Mouse (Mus musculus): Measurements from ENCODE around the gene Hpse2. TPM values are rescaled to one million over a fixed set of nuclear protein-coding genes. Genes with fewer than 3 reads are reported as not detected.

The Hpse2 gene
- total RNA-seq, 1 experiment: 0.27 TPM

DNA sequence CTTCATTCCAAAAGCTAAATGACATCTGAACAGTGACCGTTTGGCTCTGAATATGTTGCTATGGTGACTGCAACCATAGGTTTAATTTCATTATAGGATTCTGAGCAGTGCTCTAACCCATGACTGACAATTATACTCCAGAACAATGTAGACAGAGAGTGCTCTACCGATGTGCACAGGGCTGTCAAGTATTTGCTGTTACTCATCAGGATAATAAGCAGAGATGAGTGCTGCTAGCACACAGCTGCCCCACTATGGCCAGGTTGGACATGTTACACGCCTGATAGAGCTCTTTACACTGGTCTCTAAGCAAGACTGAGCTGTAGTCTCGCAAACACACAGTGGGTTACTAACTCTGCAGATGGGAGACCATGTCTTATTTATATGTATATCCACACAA lies 483.9 kb downstream of the Hpse2 start:
- no peak overlapping the region for H3K27ac ChIP-seq (ENCODE audit: insufficient read depth, low read depth, low read length, poor library complexity, severe bottlenecking)
- in situ Hi-C loops (cut with MboI; ENCODE audit: low sequenced_read_pairs in 2 of 2, unreplicated experiment in 2 of 2): no loop called here
- H3K4me1 ChIP-seq (ENCODE audit: control insufficient read depth in 2 of 2, insufficient read depth in 2 of 2, low read length in 2 of 2, poor library complexity in 1 of 2): no peaks in the 10 kb centered on the region; a peak in 1 of 4 replicates
- no peaks in the 10 kb centered on the region for H3K9me3 ChIP-seq (ENCODE audit: control insufficient read depth, insufficient read depth, low read depth, low read length)
- H3K9ac ChIP-seq (ENCODE audit: insufficient read depth, low read depth, low read length, poor library complexity, severe bottlenecking): no peak overlapping the region
- DNase-seq (ENCODE audit: low read depth, low spot score): no peak
- no peaks in the 10 kb centered on the region for H3K36me3 ChIP-seq (ENCODE audit: control insufficient read depth, insufficient read depth, low read length, poor library complexity, severe bottlenecking)
- H3K4me3 ChIP-seq (ENCODE audit: insufficient read depth in 1 of 2, low read depth in 1 of 2, low read length in 2 of 2, poor library complexity in 1 of 2, severe bottlenecking in 1 of 2): no peak overlapping the region
- no peak for TF ChIP-seq MAFK (IDR thresholded peaks at IDR 0.05; ENCODE audit: insufficient read depth, low read depth, low read length)
- no peak for TF ChIP-seq CHD2 (IDR thresholded peaks at IDR 0.05; ENCODE audit: low read depth, low read length)
- no peak for TF ChIP-seq HCFC1 (IDR thresholded peaks at IDR 0.05; ENCODE audit: borderline replicate concordance, insufficient read depth, low read length)
- TF ChIP-seq ZNF384 (IDR thresholded peaks at IDR 0.05; ENCODE audit: low read depth, low read length): no peak
- no peak for TF ChIP-seq ZC3H11A (IDR thresholded peaks at IDR 0.05; ENCODE audit: borderline replicate concordance, low read depth, low read length)

GRCm38 (mm10) chr19:42903840-42904239 lies 484.3 kb downstream of the Hpse2 start:
- Histone ChIP-seq H3K27ac (ENCODE audit: insufficient read depth, low read depth, low read length, poor library complexity, severe bottlenecking) (no peak overlapping the region), H3K36me3 (ENCODE audit: control insufficient read depth, insufficient read depth, low read length, poor library complexity, severe bottlenecking) (no peaks in the 10 kb centered on the region), H3K4me1 (ENCODE audit: control insufficient read depth in 2 of 2, insufficient read depth in 2 of 2, low read length in 2 of 2, poor library complexity in 1 of 2) (no peaks in the 10 kb centered on the region; a peak in 1 of 4 replicates), H3K9me3 (ENCODE audit: control insufficient read depth, insufficient read depth, low read depth, low read length) (no peaks in the 10 kb centered on the region), H3K9ac (ENCODE audit: insufficient read depth, low read depth, low read length, poor library complexity, severe bottlenecking) (no peak overlapping the region), H3K4me3 (ENCODE audit: insufficient read depth in 1 of 2, low read depth in 1 of 2, low read length in 2 of 2, poor library complexity in 1 of 2, severe bottlenecking in 1 of 2) (no peak overlapping the region)
- no peak for TF ChIP-seq HCFC1 (IDR thresholded peaks at IDR 0.05; ENCODE audit: borderline replicate concordance, insufficient read depth, low read length)
- no peak for DNase-seq (ENCODE audit: low read depth, low spot score)
- in situ Hi-C loops (cut with MboI; ENCODE audit: low sequenced_read_pairs in 2 of 2, unreplicated experiment in 2 of 2): no loop called here

GRCm38 (mm10) chr19:42902410-42903021 lies 485.6 kb downstream of the Hpse2 start:
- H3K4me3 ChIP-seq (ENCODE audit: insufficient read depth in 1 of 2, low read depth in 1 of 2, low read length in 2 of 2, poor library complexity in 1 of 2, severe bottlenecking in 1 of 2): no peak overlapping the region
- no peak for DNase-seq (ENCODE audit: low read depth, low spot score)
- H3K27ac ChIP-seq (ENCODE audit: insufficient read depth, low read depth, low read length, poor library complexity, severe bottlenecking): no peak overlapping the region
- no peaks in the 10 kb centered on the region for H3K9me3 ChIP-seq (ENCODE audit: control insufficient read depth, insufficient read depth, low read depth, low read length)
- TF ChIP-seq MAFK (IDR thresholded peaks at IDR 0.05; ENCODE audit: insufficient read depth, low read depth, low read length) (no peak), ZC3H11A (IDR thresholded peaks at IDR 0.05; ENCODE audit: borderline replicate concordance, low read depth, low read length) (no peak), CHD2 (IDR thresholded peaks at IDR 0.05; ENCODE audit: low read depth, low read length) (no peak), ZNF384 (IDR thresholded peaks at IDR 0.05; ENCODE audit: low read depth, low read length) (no peak), HCFC1 (IDR thresholded peaks at IDR 0.05; ENCODE audit: borderline replicate concordance, insufficient read depth, low read length) (no peak)
- no peaks in the 10 kb centered on the region; a peak in 1 of 4 replicates for H3K4me1 ChIP-seq (ENCODE audit: control insufficient read depth in 2 of 2, insufficient read depth in 2 of 2, low read length in 2 of 2, poor library complexity in 1 of 2)
- no peaks in the 10 kb centered on the region for H3K36me3 ChIP-seq (ENCODE audit: control insufficient read depth, insufficient read depth, low read length, poor library complexity, severe bottlenecking)
- in situ Hi-C loops (cut with MboI; ENCODE audit: low sequenced_read_pairs in 2 of 2, unreplicated experiment in 2 of 2): no loop called here
- no peak overlapping the region for H3K9ac ChIP-seq (ENCODE audit: insufficient read depth, low read depth, low read length, poor library complexity, severe bottlenecking)

GRCm38 (mm10) chr19:42891599-42891998 lies 496.6 kb downstream of the Hpse2 start:
- H3K27ac ChIP-seq (ENCODE audit: insufficient read depth, low read depth, low read length, poor library complexity, severe bottlenecking): no peak overlapping the region
- H3K4me3 ChIP-seq (ENCODE audit: insufficient read depth in 1 of 2, low read depth in 1 of 2, low read length in 2 of 2, poor library complexity in 1 of 2, severe bottlenecking in 1 of 2): no peak overlapping the region
- H3K4me1 ChIP-seq (ENCODE audit: control insufficient read depth in 2 of 2, insufficient read depth in 2 of 2, low read length in 2 of 2, poor library complexity in 1 of 2): peaks cover 0 to 6% of the 10 kb centered on the region in 2 experiments; a peak in 2 of 4 replicates
- in situ Hi-C loops (cut with MboI; ENCODE audit: low sequenced_read_pairs in 2 of 2, unreplicated experiment in 2 of 2): no loop called here
- no peak for DNase-seq (ENCODE audit: low read depth, low spot score)
- H3K9ac ChIP-seq (ENCODE audit: insufficient read depth, low read depth, low read length, poor library complexity, severe bottlenecking): no peak overlapping the region
- TF ChIP-seq CHD2 (IDR thresholded peaks at IDR 0.05; ENCODE audit: low read depth, low read length): 0 out of 2 replicates have a peak, but pooled peaks have one; percentile 35
- no peak for TF ChIP-seq ZC3H11A (IDR thresholded peaks at IDR 0.05; ENCODE audit: borderline replicate concordance, low read depth, low read length)
- no peaks in the 10 kb centered on the region for H3K36me3 ChIP-seq (ENCODE audit: control insufficient read depth, insufficient read depth, low read length, poor library complexity, severe bottlenecking)
- no peaks in the 10 kb centered on the region for H3K9me3 ChIP-seq (ENCODE audit: control insufficient read depth, insufficient read depth, low read depth, low read length)

DNA sequence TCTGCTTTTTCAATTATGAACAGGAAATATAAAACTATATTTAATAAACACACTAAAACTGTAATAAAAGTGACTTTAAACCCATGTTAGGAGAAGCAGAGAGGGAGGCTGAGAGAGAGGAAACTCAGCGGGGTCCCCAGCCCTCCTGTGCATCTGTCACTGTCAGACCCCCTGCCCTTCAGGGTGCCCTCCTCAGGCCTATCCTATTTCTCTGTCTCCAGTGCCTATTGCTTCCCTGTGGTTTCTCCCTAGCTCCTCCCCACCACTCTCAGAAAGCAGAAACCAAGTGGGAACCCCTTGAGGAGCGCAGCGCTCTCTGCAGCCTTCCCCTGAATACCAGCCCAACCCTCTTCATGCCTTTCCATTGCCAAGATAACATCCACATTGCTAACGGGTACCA lies 510.5 kb downstream of the Hpse2 start:
- H3K4me1 ChIP-seq (ENCODE audit: control insufficient read depth in 2 of 2, insufficient read depth in 2 of 2, low read length in 2 of 2, poor library complexity in 1 of 2): no peaks in the 10 kb centered on the region
- in situ Hi-C loops (cut with MboI; ENCODE audit: low sequenced_read_pairs in 2 of 2, unreplicated experiment in 2 of 2): no loop called here

More for the DNA sequence above, 510.5 kb downstream of the Hpse2 start:
- Histone ChIP-seq H3K9ac (ENCODE audit: insufficient read depth, low read depth, low read length, poor library complexity, severe bottlenecking) (no peak overlapping the region), H3K36me3 (ENCODE audit: control insufficient read depth, insufficient read depth, low read length, poor library complexity, severe bottlenecking) (no peaks in the 10 kb centered on the region), H3K4me3 (ENCODE audit: insufficient read depth in 1 of 2, low read depth in 1 of 2, low read length in 2 of 2, poor library complexity in 1 of 2, severe bottlenecking in 1 of 2) (no peak overlapping the region), H3K9me3 (ENCODE audit: control insufficient read depth, insufficient read depth, low read depth, low read length) (no peaks in the 10 kb centered on the region), H3K27ac (ENCODE audit: insufficient read depth, low read depth, low read length, poor library complexity, severe bottlenecking) (no peak overlapping the region)
- no peak for TF ChIP-seq HCFC1 (IDR thresholded peaks at IDR 0.05; ENCODE audit: borderline replicate concordance, insufficient read depth, low read length)
- no peak for TF ChIP-seq MAFK (IDR thresholded peaks at IDR 0.05; ENCODE audit: insufficient read depth, low read depth, low read length)
- TF ChIP-seq ZNF384 (IDR thresholded peaks at IDR 0.05; ENCODE audit: low read depth, low read length): no peak
- no peak for TF ChIP-seq ZC3H11A (IDR thresholded peaks at IDR 0.05; ENCODE audit: borderline replicate concordance, low read depth, low read length)
- no peak for TF ChIP-seq CHD2 (IDR thresholded peaks at IDR 0.05; ENCODE audit: low read depth, low read length)
- DNase-seq (ENCODE audit: low read depth, low spot score): no peak
